Mouse (Mus musculus): Measurements from ENCODE around the gene Snap91. TPM values are rescaled to one million over a fixed set of nuclear protein-coding genes. Genes with fewer than 3 reads are reported as not detected.

Snap91 gene
- polyA plus RNA-seq, 1 experiment from 2014 or later: 6.6 TPM

DNA sequence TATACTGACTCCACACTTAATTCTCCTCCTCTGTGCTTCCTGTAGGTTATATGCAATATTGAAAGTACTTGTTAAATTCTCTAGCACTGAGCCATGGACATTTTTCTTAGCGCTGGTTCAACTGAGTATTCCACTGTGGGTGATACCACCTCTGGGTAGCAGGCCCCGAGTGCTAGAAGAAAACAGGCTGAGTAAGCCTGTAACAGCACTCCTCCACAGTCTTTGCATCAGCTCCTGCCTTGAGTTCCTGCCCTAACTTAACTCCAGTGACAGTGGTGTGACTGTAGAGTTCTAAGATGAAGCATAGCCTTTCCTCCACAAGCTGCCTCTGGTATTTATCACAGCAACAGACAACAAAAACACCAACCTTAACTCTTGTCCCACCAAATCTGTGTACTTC lies 22.8 kb downstream of the Snap91 start:
- Histone ChIP-seq H3K27ac (no peak overlapping the region), H3K9me3 (no peaks in the 10 kb centered on the region), H3K36me3 (no peaks in the 10 kb centered on the region), H3K9ac (no peak overlapping the region), H3K27me3 (no peaks in the 10 kb centered on the region), H3K4me2 (replicated peaks) (no peak overlapping the region), H3K4me1 (no peaks in the 10 kb centered on the region), H3K4me3 (no peak overlapping the region)
- 96% methylated on average over 2 of the region's 2 CpGs for WGBS
- no peak for ATAC-seq (ENCODE audit: low FRiP score, low read depth)

DNA sequence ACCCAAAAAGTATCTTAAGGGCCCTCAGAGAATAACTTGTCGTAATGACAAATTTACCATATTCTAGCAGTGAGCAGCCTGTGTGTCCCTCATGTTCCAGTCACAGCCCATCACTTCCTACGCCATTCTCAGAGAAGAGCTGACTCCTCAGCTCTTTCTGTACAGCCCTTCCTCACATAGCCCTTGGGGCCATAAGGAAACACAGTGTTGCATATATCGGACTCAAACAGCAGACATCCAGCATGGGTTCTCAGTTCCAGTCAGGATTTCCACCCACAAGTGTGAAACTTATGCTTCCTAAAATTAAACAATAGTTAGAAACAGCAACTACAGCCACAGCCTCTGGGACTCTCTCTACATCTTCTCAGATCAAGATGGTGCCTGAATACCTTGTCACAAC lies 27.6 kb downstream of the Snap91 start:
- Histone ChIP-seq H3K27me3 (no peaks in the 10 kb centered on the region), H3K9ac (no peak overlapping the region), H3K27ac (no peak overlapping the region), H3K4me2 (replicated peaks) (no peak overlapping the region), H3K9me3 (no peaks in the 10 kb centered on the region), H3K4me1 (no peaks in the 10 kb centered on the region), H3K4me3 (no peak overlapping the region), H3K36me3 (no peaks in the 10 kb centered on the region)
- ATAC-seq (ENCODE audit: low FRiP score, low read depth): no peak
- 94% methylated on average over 3 of the region's 3 CpGs for WGBS

DNA sequence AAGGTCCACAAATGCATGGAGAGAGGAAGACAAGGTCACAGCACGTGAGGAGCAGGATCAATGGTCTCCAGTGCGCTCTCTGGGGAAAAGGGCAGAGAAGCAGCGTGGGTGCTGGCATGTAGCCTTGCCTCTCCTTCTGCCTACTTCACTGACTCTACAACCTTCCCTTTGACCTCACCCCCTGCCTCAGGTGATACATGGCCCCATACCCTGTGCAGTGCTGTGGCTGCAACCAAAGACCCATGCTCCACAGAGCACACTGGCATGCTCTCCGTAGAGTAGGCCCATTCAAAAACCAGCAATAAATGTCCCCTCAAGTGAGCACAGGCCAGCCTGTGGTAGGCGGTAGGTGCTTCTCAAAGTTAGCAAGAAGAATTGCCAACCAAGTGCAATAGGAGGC lies 28.8 kb downstream of the Snap91 start:
- no peaks in the 10 kb centered on the region for H3K4me1 ChIP-seq
- H3K27ac ChIP-seq: no peak overlapping the region
- H3K4me2 ChIP-seq (replicated peaks): no peak overlapping the region
- no peak for ATAC-seq (ENCODE audit: low FRiP score, low read depth)
- H3K4me3 ChIP-seq: no peak overlapping the region
- no peaks in the 10 kb centered on the region for H3K27me3 ChIP-seq
- H3K9me3 ChIP-seq: no peaks in the 10 kb centered on the region
- H3K9ac ChIP-seq: no peak overlapping the region
- WGBS: 89% methylated on average over 5 of the region's 5 CpGs
- H3K36me3 ChIP-seq: no peaks in the 10 kb centered on the region

DNA sequence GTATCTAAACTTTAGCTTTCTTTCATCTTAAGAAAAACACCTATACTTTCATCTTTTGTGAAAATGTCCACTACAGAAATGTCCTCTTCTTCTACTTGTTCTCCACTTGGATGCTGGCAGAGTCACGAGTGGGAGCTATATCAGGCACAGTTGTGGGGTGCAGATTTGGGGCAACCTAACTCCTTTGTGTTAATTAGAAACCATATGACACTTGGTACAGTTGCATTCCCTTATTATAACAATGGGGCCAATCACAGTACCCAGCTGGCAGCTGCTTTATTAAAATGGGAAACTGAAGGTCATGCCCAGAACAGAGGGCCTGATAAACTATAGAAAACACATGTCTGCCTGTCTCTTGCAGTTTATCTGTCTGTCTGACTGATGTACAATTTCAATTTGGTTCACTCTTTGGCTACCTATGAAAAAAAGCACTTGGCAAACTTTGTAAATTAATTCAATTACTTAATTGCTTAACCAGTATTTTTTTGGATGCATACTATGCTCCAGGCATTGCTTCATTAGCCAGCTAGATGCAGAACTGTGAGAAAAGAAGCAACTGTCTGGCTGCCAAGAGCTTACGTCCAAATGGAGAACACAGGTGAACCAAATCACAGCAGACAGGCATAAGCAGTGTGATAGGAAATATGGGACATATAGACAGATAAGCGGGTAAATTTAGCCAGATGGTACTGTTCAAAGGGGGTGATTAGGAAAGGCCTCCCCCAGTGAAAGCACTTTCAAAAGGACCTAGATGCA lies 29.8 kb downstream of the Snap91 start:
- no peaks in the 10 kb centered on the region for H3K36me3 ChIP-seq
- H3K4me3 ChIP-seq: no peak overlapping the region
- H3K9me3 ChIP-seq: no peaks in the 10 kb centered on the region
- H3K27ac ChIP-seq: no peak overlapping the region
- no peak for ATAC-seq (ENCODE audit: low FRiP score, low read depth)
- H3K4me2 ChIP-seq (replicated peaks): no peak overlapping the region
- H3K9ac ChIP-seq: no peak overlapping the region
- H3K27me3 ChIP-seq: no peaks in the 10 kb centered on the region
- 68% methylated on average over 3 of the region's 3 CpGs for WGBS
- no peaks in the 10 kb centered on the region for H3K4me1 ChIP-seq

DNA sequence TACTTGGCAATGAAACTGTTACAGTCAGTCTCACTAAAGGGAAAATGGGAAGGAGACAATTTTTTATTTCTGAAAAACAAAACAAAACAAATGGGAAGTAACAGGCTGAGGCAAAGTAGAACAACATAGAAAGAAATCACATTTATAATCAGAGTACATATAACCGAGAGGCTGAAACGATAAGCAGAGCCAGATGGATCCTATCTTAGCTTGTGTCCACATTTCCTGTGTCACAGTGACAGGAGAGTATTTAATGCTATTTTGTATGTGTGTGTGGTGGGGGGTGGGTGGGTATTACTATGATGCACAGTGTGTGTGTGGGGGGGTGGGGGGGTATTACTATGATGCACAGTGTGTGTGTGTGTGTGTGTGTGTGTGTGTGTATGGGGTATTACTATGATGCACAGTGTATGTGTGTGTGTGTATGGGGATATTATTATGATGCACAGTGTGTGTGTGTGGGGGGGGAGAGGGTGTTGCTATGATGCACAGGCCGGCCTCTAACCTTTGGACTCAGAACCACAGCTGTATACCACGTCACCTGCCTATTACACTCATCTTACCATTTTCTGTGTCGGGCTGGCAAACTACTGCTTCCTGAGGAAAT lies 36.6 kb downstream of the Snap91 start:
- no peaks in the 10 kb centered on the region for H3K9me3 ChIP-seq
- H3K27me3 ChIP-seq: no peaks in the 10 kb centered on the region
- H3K4me1 ChIP-seq: no peaks in the 10 kb centered on the region
- no peak for ATAC-seq (ENCODE audit: low FRiP score, low read depth)
- no peak overlapping the region for H3K9ac ChIP-seq
- 85% methylated on average over 5 of the region's 5 CpGs for WGBS
- H3K4me3 ChIP-seq: no peak overlapping the region
- no peaks in the 10 kb centered on the region for H3K36me3 ChIP-seq
- no peak overlapping the region for H3K27ac ChIP-seq
- H3K4me2 ChIP-seq (replicated peaks): no peak overlapping the region

DNA sequence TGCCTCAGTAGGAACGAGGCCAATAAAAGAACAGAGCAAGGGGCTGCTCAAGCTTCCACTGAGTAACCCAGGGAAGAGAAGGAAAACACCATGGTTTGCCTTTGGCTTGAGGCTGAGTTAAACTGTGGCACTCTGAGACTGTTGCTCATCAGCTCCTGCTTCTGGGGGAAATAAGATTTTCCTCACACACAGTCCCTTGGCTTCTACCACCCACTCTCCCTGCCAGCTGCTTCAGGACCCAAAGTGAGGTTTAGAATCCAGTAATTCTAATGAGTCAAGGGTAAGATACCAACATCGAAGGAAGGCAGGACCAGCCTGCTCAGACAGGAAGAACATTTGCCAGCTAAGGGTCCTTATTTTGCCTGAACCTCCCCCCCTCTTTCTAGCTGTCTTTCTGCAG lies 50.7 kb downstream of the Snap91 start:
- Histone ChIP-seq H3K9ac (no peak overlapping the region), H3K36me3 (no peaks in the 10 kb centered on the region), H3K27me3 (no peaks in the 10 kb centered on the region), H3K4me1 (no peaks in the 10 kb centered on the region), H3K27ac (no peak overlapping the region), H3K9me3 (no peaks in the 10 kb centered on the region), H3K4me2 (replicated peaks) (no peak overlapping the region), H3K4me3 (no peak overlapping the region)
- 71% methylated on average over 2 of the region's 2 CpGs for WGBS
- ATAC-seq (ENCODE audit: low FRiP score, low read depth): no peak

DNA sequence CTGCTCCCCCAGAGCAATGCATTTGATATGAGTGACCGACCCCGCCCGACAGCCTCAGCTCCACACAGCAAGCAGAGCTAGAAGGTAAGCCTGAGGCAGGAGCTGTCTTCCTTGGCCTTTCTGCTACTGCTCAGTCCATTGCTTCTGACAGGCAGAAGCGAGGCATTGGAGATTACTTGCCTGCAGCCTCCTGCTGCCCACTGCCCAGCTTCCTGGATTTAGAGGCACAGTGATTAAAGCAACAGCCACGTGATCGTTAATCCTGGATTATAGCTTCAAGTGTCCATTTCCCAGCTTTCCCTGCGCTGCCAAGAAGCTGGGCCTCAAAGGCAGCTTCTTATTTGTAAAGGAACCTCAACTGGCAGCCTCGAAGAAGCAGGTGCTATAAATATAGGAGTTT lies 51.4 kb downstream of the Snap91 start:
- Histone ChIP-seq H3K4me2 (replicated peaks) (no peak overlapping the region), H3K9ac (no peak overlapping the region), H3K4me1 (no peaks in the 10 kb centered on the region), H3K27me3 (no peaks in the 10 kb centered on the region), H3K27ac (no peak overlapping the region), H3K9me3 (no peaks in the 10 kb centered on the region), H3K36me3 (no peaks in the 10 kb centered on the region), H3K4me3 (no peak overlapping the region)
- no peak for ATAC-seq (ENCODE audit: low FRiP score, low read depth)
- WGBS: 51% methylated on average over 8 of the region's 8 CpGs

DNA sequence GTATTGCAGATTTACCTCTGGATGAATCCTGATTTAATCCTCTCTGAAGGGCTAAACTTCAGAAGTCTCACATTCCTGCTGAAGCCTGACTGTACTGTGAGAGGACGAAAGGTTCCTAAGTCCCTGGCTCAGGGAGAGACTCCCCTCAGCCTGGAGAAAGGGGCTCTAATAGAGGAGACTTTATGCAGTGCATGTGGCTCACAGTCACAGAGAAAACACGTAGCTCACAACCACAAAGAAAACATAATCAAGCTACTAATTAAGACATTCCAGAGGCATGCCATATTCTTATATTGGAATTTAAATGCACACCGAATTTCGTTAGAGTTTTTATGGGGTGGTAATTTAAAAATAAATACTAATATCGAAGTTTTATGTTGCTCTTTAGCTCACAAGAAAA lies 61.1 kb downstream of the Snap91 start:
- H3K4me3 ChIP-seq: no peak overlapping the region
- H3K36me3 ChIP-seq: no peaks in the 10 kb centered on the region
- H3K4me2 ChIP-seq (replicated peaks): no peak overlapping the region
- 42% methylated on average over 5 of the region's 5 CpGs for WGBS
- no peaks in the 10 kb centered on the region for H3K9me3 ChIP-seq
- H3K27me3 ChIP-seq: no peaks in the 10 kb centered on the region
- peaks cover 5% of the 10 kb centered on the region; the same call in 1 of the 2 replicates for H3K4me1 ChIP-seq
- peak overlapping the region; percentile 7; the same call in 1 of the 2 replicates for H3K27ac ChIP-seq
- H3K9ac ChIP-seq: no peak overlapping the region
- ATAC-seq (ENCODE audit: low FRiP score, low read depth): peak; percentile 82

DNA sequence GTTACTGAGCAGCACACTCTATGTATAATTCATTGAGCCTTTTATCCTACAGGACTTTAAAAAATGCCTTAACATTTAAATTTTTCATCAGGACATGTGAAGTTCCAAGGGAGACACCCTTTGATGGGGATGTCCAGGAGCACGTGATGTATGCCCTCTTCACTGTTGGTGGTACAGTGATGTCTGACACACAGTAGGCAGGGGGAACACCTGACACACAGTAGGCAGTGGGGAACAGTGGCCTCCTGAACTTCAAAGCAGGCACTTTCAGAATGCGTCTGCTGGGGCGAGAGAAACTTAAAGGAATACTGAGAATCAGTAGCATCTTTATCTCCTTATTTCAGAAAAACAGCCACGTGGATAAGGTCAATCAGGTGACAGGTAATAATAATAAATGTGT lies 62.8 kb downstream of the Snap91 start:
- Histone ChIP-seq H3K27me3 (no peaks in the 10 kb centered on the region), H3K9me3 (no peaks in the 10 kb centered on the region), H3K4me2 (replicated peaks) (no peak overlapping the region), H3K36me3 (no peaks in the 10 kb centered on the region), H3K4me3 (no peak overlapping the region), H3K4me1 (peaks cover 5% of the 10 kb centered on the region; the same call in 1 of the 2 replicates), H3K27ac (no peak overlapping the region), H3K9ac (no peak overlapping the region)
- 51% methylated on average over 4 of the region's 4 CpGs for WGBS
- ATAC-seq (ENCODE audit: low FRiP score, low read depth): no peak

DNA sequence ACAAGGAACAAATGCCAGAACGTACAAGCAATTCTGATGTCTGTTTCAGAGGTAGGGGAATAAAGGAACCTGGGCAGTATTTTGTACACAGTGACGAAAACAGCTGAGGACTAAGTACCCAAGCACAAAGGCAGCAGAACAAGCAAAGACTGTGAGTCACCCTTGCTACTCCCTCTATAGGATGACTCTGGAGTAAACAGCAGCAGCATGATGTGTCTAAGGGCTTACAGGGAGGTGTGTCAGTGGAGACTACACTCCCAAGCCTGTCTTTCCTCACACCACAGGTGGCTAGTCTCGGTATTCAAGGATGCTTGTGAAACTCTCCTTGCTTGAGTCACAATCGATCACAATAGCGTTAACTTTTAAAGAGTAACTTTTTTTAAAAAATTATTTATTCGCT lies 66.1 kb downstream of the Snap91 start:
- WGBS: 81% methylated on average over 6 of the region's 6 CpGs

DNA sequence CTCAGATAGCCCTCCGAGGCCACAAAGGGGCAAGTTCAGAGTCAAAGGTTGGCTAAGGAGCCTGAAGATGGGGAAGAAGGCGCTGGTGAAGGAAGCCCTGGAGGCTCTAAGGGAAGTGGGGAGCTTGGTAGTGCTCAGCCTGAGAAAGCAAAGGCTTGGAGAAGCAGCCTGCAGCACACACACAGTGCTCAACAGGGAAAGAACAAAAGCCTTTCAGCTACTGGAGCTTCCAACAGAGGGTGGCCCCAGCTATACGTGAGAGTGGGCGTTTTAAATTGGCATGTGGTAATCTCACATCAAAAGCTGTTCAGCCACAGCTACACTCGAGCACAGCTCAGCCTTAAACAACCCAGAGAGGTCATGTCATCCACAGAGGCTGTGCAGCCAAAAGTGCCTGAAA lies 67.1 kb downstream of the Snap91 start:
- Histone ChIP-seq H3K4me2 (replicated peaks) (no peak overlapping the region), H3K4me1 (no peaks in the 10 kb centered on the region), H3K36me3 (no peaks in the 10 kb centered on the region), H3K4me3 (no peak overlapping the region), H3K9ac (no peak overlapping the region), H3K27me3 (no peaks in the 10 kb centered on the region), H3K9me3 (no peaks in the 10 kb centered on the region), H3K27ac (no peak overlapping the region)
- 32% methylated on average over 5 of the region's 5 CpGs for WGBS
- no peak for ATAC-seq (ENCODE audit: low FRiP score, low read depth)

More for the DNA sequence above, 66.1 kb downstream of the Snap91 start:
- Histone ChIP-seq H3K4me2 (replicated peaks) (no peak overlapping the region), H3K9ac (no peak overlapping the region), H3K4me3 (no peak overlapping the region), H3K36me3 (no peaks in the 10 kb centered on the region), H3K27me3 (no peaks in the 10 kb centered on the region), H3K4me1 (peaks cover 5% of the 10 kb centered on the region; the same call in 1 of the 2 replicates), H3K9me3 (no peaks in the 10 kb centered on the region), H3K27ac (no peak overlapping the region)
- ATAC-seq (ENCODE audit: low FRiP score, low read depth): no peak

DNA sequence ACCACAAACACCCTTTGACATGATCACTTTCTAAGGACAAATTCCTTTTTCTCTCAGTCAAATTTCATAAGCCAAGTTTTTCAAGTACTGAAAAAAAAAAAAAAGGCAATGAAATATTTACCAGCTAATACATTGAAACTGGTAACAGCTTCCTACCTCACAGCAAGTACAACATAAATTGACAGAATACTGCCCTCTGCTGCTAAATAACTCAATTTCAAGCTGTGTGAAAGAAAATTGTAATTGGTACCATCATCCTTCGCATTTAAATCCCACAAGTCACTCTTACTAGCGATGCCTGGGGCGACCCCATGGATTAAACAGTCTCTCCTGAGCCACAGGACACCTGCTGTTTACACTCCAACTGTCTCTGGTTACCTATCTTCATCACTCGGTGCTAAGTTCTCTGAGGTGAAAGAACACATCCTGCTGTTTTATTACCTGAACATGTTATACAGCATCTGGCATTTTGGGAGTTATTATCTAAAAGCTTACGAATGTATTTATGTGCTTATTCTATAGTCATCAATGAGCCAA lies 69.7 kb downstream of the Snap91 start:
- WGBS: 24% methylated on average over 5 of the region's 5 CpGs
- no peak overlapping the region for H3K9ac ChIP-seq
- no peak overlapping the region for H3K27ac ChIP-seq
- H3K4me1 ChIP-seq: peaks cover 3% of the 10 kb centered on the region
- no peaks in the 10 kb centered on the region for H3K27me3 ChIP-seq
- no peaks in the 10 kb centered on the region for H3K9me3 ChIP-seq
- no peak overlapping the region for H3K4me3 ChIP-seq
- no peaks in the 10 kb centered on the region for H3K36me3 ChIP-seq
- H3K4me2 ChIP-seq (replicated peaks): no peak overlapping the region
- no peak for ATAC-seq (ENCODE audit: low FRiP score, low read depth)
